Comparison of ENCODE assay signal across 23 mouse cellular contexts in genomic region chr19:7168423-7168822, GRCm38 (mm10). TPM values are rescaled to one million over a fixed set of nuclear protein-coding genes. Genes with fewer than 3 reads are reported as not detected.
DNase-seq lines count a peak whose midpoint lies in the region; ATAC-seq and TF ChIP-seq lines count a peak whose summit lies in the region.
"Had no signal": no experiment of that assay in that cellular context is flagged by ENCODE, and none has a peak within 500 bp of the region (broad histone marks: within the 10 kb centered on the region; RNA-seq: fewer than 3 reads in every experiment).

No protein-coding gene starts in this region.

- no peak for TF ChIP-seq POLR2A in kidney, adult 2 months (IDR thresholded peaks at IDR 0.05; ENCODE audit: low read depth, low read length)

- peaks cover 21% of the 10 kb centered on the region; the same call in 1 of the 2 replicates for H3K4me1 ChIP-seq in kidney, adult 2 months (ENCODE audit: control insufficient read depth, insufficient read depth, low read length)

- ATAC-seq in CD4-positive, CD25-positive, alpha-beta regulatory T cell, adult 4 months, result no peak
- ATAC-seq: activated CD4-positive, CD25-positive, alpha-beta regulatory T cell, adult 4 months; forebrain, embryonic 13.5 days; forebrain, embryonic 16.5 days; hindbrain, postnatal 0 days; inflammation-experienced regulatory T-cells, adult 6 months; intestine, embryonic 16.5 days had no signal

- DNase-seq in adrenal gland, adult 2 months, result peak; percentile 46
- no peak for DNase-seq in adrenal gland, adult 8-10 months
- no peak for DNase-seq in kidney, adult 2 months
- DNase-seq in kidney, postnatal 14 days, result no peak
- DNase-seq in ovary, postnatal 36 days (ENCODE audit: low spot score), result peak; percentile 63
- DNase-seq in ovary, postnatal 14 days (ENCODE audit: low spot score), result no peak
- peak; percentile 79 for DNase-seq in testis, postnatal 14 days (ENCODE audit: low spot score)
- DNase-seq: adrenal gland, postnatal 14 days; B cell, adult 2 months; cerebellum, adult 18-20 months; cerebellum, adult 9-10 months; cerebellum, postnatal 14 days; gastrocnemius, postnatal 10 days; gastrocnemius, postnatal 36 days had no signal

- no peak overlapping the region for H3K4me3 ChIP-seq in kidney, adult 2 months (ENCODE audit: insufficient read depth, low read depth, low read length)
- H3K4me3 ChIP-seq: forebrain, embryonic 10.5 days; forebrain, embryonic 13.5 days had no signal

- no peaks in the 10 kb centered on the region for H3K27me3 ChIP-seq in kidney, adult 2 months (replicated peaks; ENCODE audit: control insufficient read depth, insufficient read depth, low read length)

- no peak for TF ChIP-seq CTCF in kidney, adult 2 months (conservative IDR thresholded peaks at IDR 0.05; ENCODE audit: insufficient read depth, insufficient read length, low read depth, low read length)

- 0 out of 2 replicates have a peak overlapping the region, but pooled peaks have one; percentile 32 for H3K27ac ChIP-seq in kidney, adult 2 months (ENCODE audit: insufficient read depth, low read depth, low read length)
- H3K27ac ChIP-seq: forebrain, embryonic 10.5 days; forebrain, embryonic 13.5 days; hindbrain, embryonic 14.5 days; hindbrain, postnatal 0 days had no signal

- H3K36me3 ChIP-seq in kidney, adult 2 months (ENCODE audit: control insufficient read depth, insufficient read depth, low read length), result no peaks in the 10 kb centered on the region
- H3K36me3 ChIP-seq: forebrain, embryonic 10.5 days had no signal

- WGBS in kidney, adult 2 months, result 26% methylated on average over 2 of the region's 2 CpGs

RNA-seq across cellular contexts. Expression of gene Otub1, which starts 37.7 kb away (rescaled TPM):
- 100 to 1,000 TPM; 130 to 138 TPM for total RNA-seq in adrenal gland, adult 2 months (2021)
- 139 and 141 TPM in 2 replicates for polyA plus RNA-seq in adrenal gland, adult 2 months (2012; rRNA removed)
- total RNA-seq in adrenal gland, adult 8-10 months (2022), result 100 to 1,000 TPM; 127 to 182 (median 149) TPM
- 122 and 126 TPM in 2 replicates for polyA plus RNA-seq in kidney, adult 2 months (2012; rRNA removed)
- polyA plus RNA-seq in CD4-positive, CD25-positive, alpha-beta regulatory T cell, adult 4 months (2017; shearing (Covaris generic)), result 100 to 1,000 TPM; 157 to 198 TPM

RNA-seq across cellular contexts. Expression of gene Cox8a, which starts 49.0 kb away (rescaled TPM):
- total RNA-seq in adrenal gland, adult 2 months (2021), result 1,000 to 10,000 TPM; 1,087 to 1,191 TPM
- 2,774 and 3,841 TPM in 2 replicates for polyA plus RNA-seq in adrenal gland, adult 2 months (2012; rRNA removed)
- total RNA-seq in adrenal gland, adult 8-10 months (2022), result 100 to 1,000 TPM; 725 to 927 (median 846) TPM
- polyA plus RNA-seq in kidney, adult 2 months (2012; rRNA removed), result 3,607 and 3,750 TPM in 2 replicates
- polyA plus RNA-seq in CD4-positive, CD25-positive, alpha-beta regulatory T cell, adult 4 months (2017; shearing (Covaris generic)), result 100 to 1,000 TPM; 223 to 296 TPM

Comparison
In these comparisons a context has a peak if more than half of its experiments do, and no peak if none do; other contexts are left out.
1. DNase-seq: peak in adrenal gland, adult 2 months (single experiment), ovary, postnatal 36 days (single experiment) and testis, postnatal 14 days (single experiment); none in adrenal gland, adult 8-10 months (single experiment), kidney, adult 2 months (single experiment), kidney, postnatal 14 days (single experiment) and ovary, postnatal 14 days (single experiment).